Mouse (Mus musculus) kidney, postnatal 14 days (tissue): ENCODE results near the gene Phospho1.
"Not testable (repeated sequence)": the region's sequence is repeated elsewhere in the genome, so short reads cannot be mapped to it uniquely, and the experiment has no call there.

Source experiments
- DNase-seq: peaks from one replicate; pipeline ENCODE4 v3.0.0; 2022; ENCODE audit warnings: mixed read lengths

Gene Phospho1

DNA sequence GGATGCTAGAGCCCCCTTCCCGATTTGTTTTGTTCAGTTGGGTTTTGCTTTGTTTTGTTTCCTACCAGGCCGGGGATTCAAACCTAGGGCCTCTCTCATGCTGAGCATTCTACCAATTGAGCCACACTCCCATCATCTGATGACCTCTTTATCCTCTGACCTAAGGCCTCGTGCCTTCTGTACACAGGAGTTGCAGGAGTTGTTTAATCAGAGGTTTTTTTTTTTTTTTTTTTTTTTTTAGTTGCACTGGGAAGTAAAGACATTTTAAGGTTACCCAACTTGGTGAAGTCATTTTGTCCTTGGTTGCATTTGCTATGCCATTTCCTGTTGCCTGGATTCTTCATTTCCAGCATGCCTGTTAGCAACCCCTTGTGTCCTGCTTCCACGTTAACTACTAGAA lies 45.1 kb downstream of the Phospho1 start:
- DNase-seq: no peak

DNA sequence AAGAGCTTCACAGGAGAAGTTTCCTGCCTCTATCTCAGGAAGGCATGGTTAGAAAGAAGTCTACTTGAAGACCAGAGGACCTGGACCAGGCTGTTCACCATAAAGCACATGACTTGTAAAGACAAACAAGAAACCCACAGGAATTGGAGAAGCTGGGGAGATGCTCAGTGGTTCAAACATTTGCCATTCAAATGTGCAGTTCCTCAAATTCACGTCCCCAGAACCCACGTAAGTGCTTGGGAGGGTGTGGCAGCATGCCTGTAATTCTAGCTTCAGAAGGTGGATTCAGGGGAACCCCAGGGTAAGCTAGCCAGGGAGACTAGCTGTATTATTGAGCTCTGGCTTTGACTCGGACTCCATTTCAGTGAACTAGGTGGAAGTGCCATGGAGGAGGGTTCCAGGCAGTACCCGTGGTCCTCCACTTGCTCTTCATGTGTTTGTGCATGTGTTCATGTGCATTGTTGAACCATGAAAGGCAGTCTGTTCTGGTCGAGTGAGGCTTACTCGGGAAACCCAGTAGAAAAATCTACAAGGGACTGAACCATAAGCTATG lies 45.7 kb downstream of the Phospho1 start:
- no peak for DNase-seq

DNA sequence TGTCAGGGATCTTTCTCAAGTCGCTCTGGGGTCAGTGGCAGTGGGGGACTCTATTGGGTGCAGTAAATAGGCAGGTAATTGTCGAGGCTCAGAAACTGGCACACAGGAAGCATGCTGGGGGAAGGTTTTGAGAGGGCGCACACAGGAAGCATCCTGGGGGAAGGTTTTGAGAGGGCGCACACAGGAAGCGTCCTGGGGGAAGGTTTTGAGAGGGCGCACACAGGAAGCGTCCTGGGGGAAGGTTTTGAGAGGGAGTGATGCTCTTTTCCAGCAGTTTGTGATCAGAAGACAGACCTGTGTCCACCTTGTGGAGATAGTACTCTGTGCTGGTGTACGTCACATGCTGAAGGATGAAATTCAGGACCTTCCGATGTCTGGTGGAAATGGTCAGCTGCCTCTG lies 51.5 kb downstream of the Phospho1 start:
- no peak for DNase-seq

DNA sequence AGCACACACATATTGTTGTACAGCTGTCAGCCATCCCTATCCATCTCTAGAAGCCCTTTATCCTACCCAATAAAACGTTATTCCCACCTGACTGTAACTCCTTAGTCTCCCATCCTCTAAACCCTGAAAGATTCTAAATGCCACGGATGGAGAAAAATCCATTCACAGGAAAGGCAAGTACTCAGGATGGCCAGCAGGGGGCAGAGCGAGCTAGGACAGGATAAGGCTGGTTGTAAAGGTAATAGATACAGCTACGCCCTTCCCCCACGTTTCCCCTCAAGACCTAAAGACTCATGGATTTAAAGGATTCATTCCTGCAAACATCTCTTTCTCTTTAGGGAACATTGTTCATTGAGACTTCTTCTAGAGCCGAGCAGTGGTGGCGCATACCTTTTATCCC lies 52.0 kb downstream of the Phospho1 start:
- DNase-seq: peak; percentile 55

DNA sequence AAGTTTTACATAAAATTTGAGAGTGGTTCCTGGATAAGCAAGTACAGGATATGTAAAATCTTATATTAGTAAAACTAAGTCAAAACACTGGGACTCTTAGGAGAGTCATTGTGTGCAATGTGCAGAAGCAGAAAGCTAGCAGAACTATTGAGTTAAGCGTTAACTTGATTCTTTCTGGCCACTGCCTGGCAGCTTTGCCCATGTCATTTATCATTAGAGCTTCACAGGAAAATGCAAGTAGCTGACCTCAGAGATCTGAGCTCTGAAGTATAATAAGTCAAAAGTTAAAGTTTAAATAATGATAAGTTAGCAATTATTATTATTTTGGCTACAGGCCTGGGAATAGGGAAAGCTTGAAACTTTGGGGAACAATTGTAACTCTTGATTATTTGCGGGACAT lies 55.6 kb downstream of the Phospho1 start:
- not testable (repeated sequence) for DNase-seq
